Mouse (Mus musculus) hindbrain, embryonic 13.5 days (tissue): ENCODE data around the gene Pank4. TPM values are rescaled to one million over a fixed set of nuclear protein-coding genes. Genes with fewer than 3 reads are reported as not detected.

Experiments used
- ATAC-seq: fragments of 200-750 bp; cut with Nextera tagmentation; 2 replicates; pipeline ENCODE4 v1.8.0; 2017; ENCODE audit warnings: moderate TSS enrichment; ENCODE audit not compliant: low FRiP score
- H3K27ac ChIP-seq: fragments of 300-500 bp; sonication (generic); 2 replicates; pipeline ENCODE4 v1.5.1; 2015; ENCODE audit warnings: inconsistent platforms, mild to moderate bottlenecking, moderate library complexity
- H3K27me3 ChIP-seq: fragments of 300-500 bp; sonication (generic); 2 replicates; pipeline ENCODE4 v1.6.1; 2015; ENCODE audit warnings: mild to moderate bottlenecking, inconsistent platforms
- H3K36me3 ChIP-seq: fragments of 300-500 bp; sonication (generic); 2 replicates; pipeline ENCODE4 v1.6.1; 2015; ENCODE audit warnings: mild to moderate bottlenecking, inconsistent platforms
- H3K4me1 ChIP-seq: fragments of 300-500 bp; sonication (generic); replicated peaks from 2 replicates; pipeline ENCODE4 v1.6.1; 2015; ENCODE audit warnings: inconsistent platforms
- H3K4me2 ChIP-seq: fragments of 300-500 bp; sonication (generic); 2 replicates; pipeline ENCODE4 v1.6.1; 2015; ENCODE audit warnings: inconsistent platforms, mild to moderate bottlenecking, moderate library complexity
- H3K4me3 ChIP-seq: fragments of 300-500 bp; sonication (generic); 2 replicates; pipeline ENCODE4 v1.5.1; 2015; ENCODE audit warnings: mild to moderate bottlenecking, inconsistent platforms
- H3K9ac ChIP-seq: fragments of 300-500 bp; sonication (generic); 2 replicates; pipeline ENCODE4 v1.6.1; 2015; ENCODE audit warnings: mild to moderate bottlenecking, inconsistent platforms
- H3K9me3 ChIP-seq: fragments of 300-500 bp; sonication (generic); 2 replicates; pipeline ENCODE4 v1.6.1; 2016; ENCODE audit warnings: inconsistent platforms
- WGBS: fragments of 180-500 bp; shearing (Covaris S2); methylation state at CpG from one replicate; pipeline ENCODE4 v1.1.7; 2015; 5-methylcytosine and 5-hydroxymethylcytosine counted together
- polyA plus RNA-seq: library from polyadenylated mRNA; unstranded; fragments of >200 nt; fragmentation: Nextera tagmentation; extraction: Ambion mirVana; gene quantifications from 2 replicates; pipeline ENCODE4 v1.2.1, GENCODE M21; 2015

The Pank4 gene
- polyA plus RNA-seq, 1 experiment from 2014 or later: 37.4 TPM

DNA sequence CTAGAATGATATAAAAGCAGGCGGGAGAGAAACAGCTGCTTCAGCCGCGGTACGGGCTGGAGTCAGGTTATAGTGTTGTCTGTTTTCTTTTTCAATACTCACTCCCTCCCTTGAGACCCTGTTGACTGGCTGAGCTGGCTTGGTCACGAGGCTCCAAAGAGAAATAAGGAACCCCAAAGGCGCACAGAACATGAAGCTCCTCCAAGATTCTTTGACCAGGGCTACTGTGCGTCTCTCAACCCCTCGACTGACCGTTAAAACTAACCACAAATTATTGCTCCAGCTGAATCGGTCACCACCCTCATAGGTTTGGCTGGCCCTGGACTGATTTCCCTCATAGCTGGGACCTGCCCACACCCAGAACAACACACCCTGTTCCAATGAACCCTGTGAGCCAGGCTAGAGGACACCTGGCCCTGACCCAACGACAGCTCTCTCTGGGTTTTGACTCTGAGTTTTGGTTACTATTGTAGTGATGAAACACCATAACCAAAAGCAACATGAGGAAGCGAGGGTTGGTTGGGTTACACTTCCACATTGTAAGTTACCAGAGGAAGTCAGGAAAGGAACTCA is 34.7 kb upstream of the Pank4 start:
- WGBS: 77% methylated on average over 12 of the region's 12 CpGs
- no peak overlapping the region for H3K9ac ChIP-seq
- H3K9me3 ChIP-seq: no peaks in the 10 kb centered on the region
- no peak for ATAC-seq
- no peak overlapping the region for H3K27ac ChIP-seq
- peaks cover 14% of the 10 kb centered on the region for H3K4me1 ChIP-seq
- H3K27me3 ChIP-seq: peaks cover 3% of the 10 kb centered on the region; the same call in 1 of the 2 replicates
- no peaks in the 10 kb centered on the region for H3K36me3 ChIP-seq
- no peak overlapping the region for H3K4me3 ChIP-seq
- no peak overlapping the region for H3K4me2 ChIP-seq

- peaks cover 8% of the 10 kb centered on the region; the same call in 1 of the 2 replicates for H3K4me1 ChIP-seq
- H3K4me3 ChIP-seq: no peak overlapping the region
- no peaks in the 10 kb centered on the region for H3K27me3 ChIP-seq
- H3K9ac ChIP-seq: no peak overlapping the region
- WGBS: 70% methylated on average over 13 of the region's 13 CpGs
- no peak overlapping the region for H3K27ac ChIP-seq
- H3K36me3 ChIP-seq: no peaks in the 10 kb centered on the region
- H3K9me3 ChIP-seq: no peaks in the 10 kb centered on the region
- no peak overlapping the region for H3K4me2 ChIP-seq
- no peak for ATAC-seq
Measured at GRCm38 (mm10) chr4:154933306-154933907, 30.5 kb upstream of the Pank4 start.

DNA sequence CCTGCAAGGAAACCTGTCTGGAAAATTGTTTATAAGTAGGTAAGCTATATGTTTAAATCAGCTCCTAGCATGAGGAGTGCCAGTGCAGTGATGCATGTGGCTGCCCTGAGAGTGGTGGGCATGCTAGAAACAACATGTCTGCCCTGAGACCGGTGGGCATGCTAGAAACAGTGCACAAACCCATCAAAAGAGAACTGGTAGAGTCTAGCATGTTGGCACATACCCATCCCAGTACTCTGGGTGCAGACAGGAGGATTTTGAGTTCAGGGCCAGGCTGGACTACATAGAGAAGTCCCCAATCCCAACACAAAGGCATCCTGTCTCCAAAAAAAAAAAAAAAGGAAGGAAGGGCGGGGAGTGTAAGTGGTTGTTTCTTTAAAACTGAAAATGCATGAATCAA is 29.1 kb upstream of the Pank4 start:
- no peak for ATAC-seq
- H3K27me3 ChIP-seq: no peaks in the 10 kb centered on the region
- H3K4me2 ChIP-seq: no peak overlapping the region
- H3K9ac ChIP-seq: no peak overlapping the region
- H3K9me3 ChIP-seq: no peaks in the 10 kb centered on the region
- H3K27ac ChIP-seq: no peak overlapping the region
- H3K4me1 ChIP-seq: 0 out of 2 replicates have a peak, but pooled peaks cover 4% of the 10 kb centered on the region
- no peak overlapping the region for H3K4me3 ChIP-seq
- H3K36me3 ChIP-seq: no peaks in the 10 kb centered on the region
- 94% methylated on average over 2 of the region's 2 CpGs for WGBS

- H3K4me1 ChIP-seq: 0 out of 2 replicates have a peak, but pooled peaks cover 4% of the 10 kb centered on the region
- 81% methylated on average over 7 of the region's 7 CpGs for WGBS
- no peaks in the 10 kb centered on the region for H3K9me3 ChIP-seq
- H3K4me2 ChIP-seq: no peak overlapping the region
- no peak overlapping the region for H3K4me3 ChIP-seq
- ATAC-seq: no peak
- H3K9ac ChIP-seq: no peak overlapping the region
- H3K27me3 ChIP-seq: no peaks in the 10 kb centered on the region
- no peak overlapping the region for H3K27ac ChIP-seq
- no peaks in the 10 kb centered on the region for H3K36me3 ChIP-seq
Measured at GRCm38 (mm10) chr4:154935788-154936187, 28.1 kb upstream of the Pank4 start.

DNA sequence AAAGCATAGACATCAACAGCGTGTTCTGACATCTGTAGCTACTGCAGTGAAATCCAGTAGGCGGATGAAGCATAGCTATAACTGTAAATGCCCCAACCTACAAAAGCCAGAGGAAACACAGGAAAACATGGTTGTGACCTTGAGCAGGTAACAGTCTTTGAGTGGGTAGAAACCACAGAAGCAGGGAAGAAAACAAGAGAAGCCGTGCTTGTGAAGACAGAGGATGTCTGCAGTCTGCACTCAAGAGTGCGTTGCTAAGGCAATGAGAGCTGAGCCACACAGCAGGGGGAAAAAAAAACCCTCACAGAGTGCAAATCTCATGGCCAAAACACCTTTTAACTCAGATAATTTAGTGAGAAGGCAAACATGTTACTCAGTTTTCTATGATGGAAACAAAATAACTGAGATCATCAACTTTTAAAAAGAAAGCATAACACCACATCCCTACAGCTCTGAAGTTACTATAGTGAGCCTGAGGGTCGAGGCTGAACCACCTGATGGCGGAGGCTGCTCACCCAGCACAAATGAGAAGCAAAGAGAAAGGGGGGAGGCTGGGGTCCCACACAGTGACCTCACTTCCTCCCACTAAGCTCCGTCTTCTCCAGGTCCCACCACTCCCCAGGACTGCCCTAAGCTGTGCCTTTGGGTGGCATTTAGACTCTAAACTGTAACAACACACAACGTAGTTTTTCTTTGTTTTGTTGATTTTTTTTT is 27.2 kb upstream of the Pank4 start:
- H3K27ac ChIP-seq: no peak overlapping the region
- H3K4me2 ChIP-seq: no peak overlapping the region
- 61% methylated on average over 8 of the region's 8 CpGs for WGBS
- ATAC-seq: no peak
- no peak overlapping the region for H3K4me3 ChIP-seq
- H3K27me3 ChIP-seq: no peaks in the 10 kb centered on the region
- H3K9ac ChIP-seq: no peak overlapping the region
- 0 out of 2 replicates have a peak, but pooled peaks cover 4% of the 10 kb centered on the region for H3K4me1 ChIP-seq
- H3K9me3 ChIP-seq: no peaks in the 10 kb centered on the region
- H3K36me3 ChIP-seq: no peaks in the 10 kb centered on the region

DNA sequence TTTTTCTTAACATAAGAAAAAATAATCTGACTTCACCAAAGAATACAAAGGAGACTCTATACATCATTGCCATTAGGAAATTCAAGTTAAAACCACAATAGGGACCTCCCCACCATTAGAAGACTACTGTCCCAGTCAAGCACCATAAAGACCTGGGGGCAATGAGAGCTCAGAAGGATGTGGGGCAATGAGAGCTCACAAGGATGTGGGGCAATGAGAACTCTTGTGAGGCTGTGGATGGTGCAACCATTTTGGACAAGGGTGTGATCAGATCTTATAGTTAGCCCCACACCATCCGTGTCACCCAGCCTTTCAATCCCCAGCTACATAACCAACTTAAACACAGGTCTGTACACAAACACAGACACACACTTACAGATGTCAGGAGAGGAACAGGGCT is 26.2 kb upstream of the Pank4 start:
- 89% methylated on average over 1 of the region's 1 CpGs for WGBS
- Histone ChIP-seq H3K36me3 (no peaks in the 10 kb centered on the region), H3K4me3 (no peak overlapping the region)

GRCm38 (mm10) chr4:154940156-154940555 is 23.8 kb upstream of the Pank4 start:
- Histone ChIP-seq H3K27ac (no peak overlapping the region), H3K4me2 (no peak overlapping the region), H3K9me3 (no peaks in the 10 kb centered on the region), H3K9ac (no peak overlapping the region), H3K4me3 (no peak overlapping the region), H3K4me1 (peaks cover 7% of the 10 kb centered on the region), H3K36me3 (no peaks in the 10 kb centered on the region), H3K27me3 (no peaks in the 10 kb centered on the region)
- WGBS: 94% methylated on average over 2 of the region's 2 CpGs
- no peak for ATAC-seq

More for the DNA sequence above, 26.2 kb upstream of the Pank4 start:
- no peak for ATAC-seq
- no peaks in the 10 kb centered on the region for H3K27me3 ChIP-seq
- no peak overlapping the region for H3K4me2 ChIP-seq
- 0 out of 2 replicates have a peak, but pooled peaks cover 4% of the 10 kb centered on the region for H3K4me1 ChIP-seq
- H3K27ac ChIP-seq: no peak overlapping the region
- no peak overlapping the region for H3K9ac ChIP-seq
- H3K9me3 ChIP-seq: no peaks in the 10 kb centered on the region

DNA sequence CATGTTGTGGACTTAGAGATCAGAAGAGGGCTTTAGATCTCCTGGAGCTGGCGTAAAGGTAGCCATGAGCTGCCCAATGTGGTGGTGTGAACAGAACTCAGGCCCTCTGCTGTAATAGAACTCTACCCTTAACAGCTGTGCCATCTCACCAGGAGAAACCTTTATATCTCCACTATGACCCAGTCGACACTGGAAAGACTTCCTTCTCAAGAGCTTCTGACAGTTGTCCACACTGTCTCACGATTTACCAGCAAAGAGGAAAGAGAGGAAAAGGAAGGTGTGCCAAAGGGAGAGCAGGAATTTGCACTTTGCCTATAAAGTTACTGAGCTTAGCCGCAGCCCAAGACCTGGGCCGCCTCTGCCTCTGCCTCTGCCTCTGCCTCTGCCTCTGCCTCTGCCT is 22.1 kb upstream of the Pank4 start:
- Histone ChIP-seq H3K27me3 (no peaks in the 10 kb centered on the region), H3K27ac (no peak overlapping the region), H3K9ac (no peak overlapping the region), H3K4me3 (no peak overlapping the region), H3K9me3 (no peaks in the 10 kb centered on the region), H3K36me3 (no peaks in the 10 kb centered on the region), H3K4me2 (no peak overlapping the region), H3K4me1 (peaks cover 22% of the 10 kb centered on the region)
- 95% methylated on average over 5 of the region's 5 CpGs for WGBS
- ATAC-seq: no peak

DNA sequence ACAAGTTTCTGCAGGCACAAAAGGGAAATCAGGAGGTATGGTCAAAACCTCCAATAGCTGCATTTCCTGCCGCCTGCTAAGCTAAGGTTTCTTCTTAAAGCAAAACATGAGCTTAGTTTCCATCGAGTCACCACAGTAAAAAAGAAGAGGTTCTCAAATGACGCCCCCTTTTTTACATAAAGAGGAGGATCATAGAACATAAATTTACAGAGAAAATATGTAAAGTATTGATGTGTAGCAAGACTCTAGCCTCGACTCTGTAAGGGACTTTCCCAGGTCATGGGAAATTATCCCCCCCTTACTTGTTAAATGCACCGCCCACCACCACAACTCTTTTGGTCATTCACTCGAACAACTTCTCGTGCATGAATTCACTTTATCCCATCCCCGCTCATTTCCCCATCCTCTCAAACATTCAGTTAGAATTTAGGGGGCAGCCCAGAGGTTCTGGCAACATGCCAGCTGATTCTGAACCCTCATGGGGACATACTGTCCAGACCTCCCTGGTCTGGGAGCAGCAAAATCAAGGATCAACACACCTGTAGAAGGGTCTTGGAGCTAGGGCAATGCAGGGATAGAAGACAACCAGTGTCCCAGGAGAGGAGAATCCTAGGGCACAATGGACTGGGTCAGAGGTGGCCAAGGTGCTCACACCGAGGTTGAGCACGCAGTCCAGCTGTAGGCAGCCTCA is 21.1 kb upstream of the Pank4 start:
- ATAC-seq: no peak
- 84% methylated on average over 10 of the region's 10 CpGs for WGBS
- no peak overlapping the region for H3K4me3 ChIP-seq
- H3K4me1 ChIP-seq: peaks cover 22% of the 10 kb centered on the region
- H3K4me2 ChIP-seq: no peak overlapping the region
- H3K9me3 ChIP-seq: no peaks in the 10 kb centered on the region
- H3K9ac ChIP-seq: no peak overlapping the region
- H3K27me3 ChIP-seq: no peaks in the 10 kb centered on the region
- no peaks in the 10 kb centered on the region for H3K36me3 ChIP-seq
- no peak overlapping the region for H3K27ac ChIP-seq

- Histone ChIP-seq H3K36me3 (no peaks in the 10 kb centered on the region), H3K4me3 (no peak overlapping the region), H3K4me1 (peaks cover 28% of the 10 kb centered on the region), H3K27ac (no peak overlapping the region), H3K27me3 (no peaks in the 10 kb centered on the region), H3K9ac (no peak overlapping the region), H3K9me3 (no peaks in the 10 kb centered on the region), H3K4me2 (no peak overlapping the region)
- 90% methylated on average over 6 of the region's 6 CpGs for WGBS
- ATAC-seq: no peak
Measured at GRCm38 (mm10) chr4:154943323-154944039, 20.4 kb upstream of the Pank4 start.

- H3K27me3 ChIP-seq: 0 out of 2 replicates have a peak, but pooled peaks cover 4% of the 10 kb centered on the region
- H3K36me3 ChIP-seq: no peaks in the 10 kb centered on the region
- peaks cover 34% of the 10 kb centered on the region for H3K4me1 ChIP-seq
- peak; percentile 58; the same call in 1 of the 2 replicates for ATAC-seq
- H3K27ac ChIP-seq: no peak overlapping the region
- 20% methylated on average over 2 of the region's 2 CpGs for WGBS
- H3K9ac ChIP-seq: no peak overlapping the region
- no peaks in the 10 kb centered on the region for H3K9me3 ChIP-seq
- H3K4me3 ChIP-seq: no peak overlapping the region
- no peak overlapping the region for H3K4me2 ChIP-seq
Measured at GRCm38 (mm10) chr4:154944121-154944590, 19.8 kb upstream of the Pank4 start.
